Mouse (Mus musculus) frontal cortex, adult 2 months (tissue): Measurements from ENCODE around the gene Tctn1. TPM values are rescaled to one million over a fixed set of nuclear protein-coding genes. Genes with fewer than 3 reads are reported as not detected.

Source experiments
- DNase-seq, 2 experiments: peaks; one replicate each; pipeline ENCODE4 v3.0.0; 2022; ENCODE audit warnings: low spot score in 1 of 2; ENCODE audit errors: extremely low spot score in 1 of 2
- polyA plus RNA-seq: library from polyadenylated mRNA; depleted of rRNA; stranded (reverse); fragments of >200 nt; gene quantifications from 2 replicates; pipeline ENCODE4 v1.2.3, GENCODE M21; 2012

Tctn1 gene
- polyA plus RNA-seq, 1 experiment, result 46.5 TPM

DNA sequence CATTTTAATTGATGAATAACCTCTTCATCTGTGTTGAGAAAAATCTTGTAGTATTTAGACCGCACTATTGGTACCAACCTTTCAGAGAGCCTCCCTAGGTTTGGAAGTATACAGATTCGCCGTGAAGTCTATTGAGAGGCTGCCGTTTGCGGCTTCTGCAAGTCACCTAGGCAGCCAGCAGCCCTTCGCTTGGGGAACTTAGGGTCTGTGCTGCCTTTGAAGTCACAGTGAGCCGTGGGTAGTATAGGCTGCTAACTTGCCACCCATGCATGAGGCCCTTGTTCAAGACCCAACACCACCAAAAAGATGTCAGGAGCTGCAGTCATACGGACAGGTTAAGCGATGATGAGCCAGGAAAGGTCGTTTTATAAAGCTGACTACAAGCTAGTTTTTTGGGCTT is 21.9 kb upstream of the Tctn1 start:
- no peak for DNase-seq

- DNase-seq, result no peak
Observed at GRCm38 (mm10) chr5:122285767-122286150, 21.5 kb upstream of the Tctn1 start.

- peak in 1 of 2 experiments; percentile 47 for DNase-seq
Observed at GRCm38 (mm10) chr5:122285029-122285766, 20.9 kb upstream of the Tctn1 start.

DNA sequence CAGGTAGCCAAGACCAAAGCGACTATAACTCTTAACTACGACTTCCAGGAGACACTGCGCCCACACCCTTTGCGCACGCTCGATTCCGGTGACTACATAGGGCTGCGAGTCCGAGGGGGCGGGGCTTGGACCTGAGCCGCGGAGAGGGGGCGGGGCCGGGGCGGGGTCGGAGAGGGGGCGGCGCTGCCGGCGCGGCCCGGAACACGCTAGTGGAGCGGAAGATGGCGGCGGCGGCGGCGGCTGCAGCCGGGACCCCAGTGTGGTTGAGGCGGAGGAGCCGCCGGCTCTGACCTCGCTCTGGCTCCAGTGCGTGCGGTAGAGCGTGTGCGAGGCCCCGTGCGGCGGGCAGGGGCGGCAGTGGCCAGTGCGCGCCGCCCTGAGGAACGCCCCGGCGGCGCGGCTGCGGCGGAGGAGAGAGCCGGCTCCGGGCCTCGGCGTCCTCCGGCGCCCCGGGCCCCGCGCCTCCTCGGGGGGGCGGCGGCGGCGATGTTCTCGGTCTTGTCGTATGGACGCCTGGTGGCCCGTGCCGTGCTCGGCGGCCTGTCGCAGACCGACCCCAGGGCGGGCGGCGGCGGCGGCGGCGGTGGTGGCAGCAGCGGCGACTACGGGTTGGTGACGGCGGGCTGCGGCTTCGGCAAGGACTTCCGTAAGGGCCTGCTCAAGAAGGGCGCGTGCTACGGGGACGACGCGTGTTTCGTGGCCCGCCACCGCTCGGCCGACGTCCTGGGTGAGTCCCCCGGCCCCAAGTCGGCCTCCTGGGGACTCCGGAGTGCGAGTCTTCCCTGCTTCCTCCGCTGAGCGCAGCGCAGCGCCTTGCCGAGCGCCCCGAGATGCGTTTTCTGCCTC is 20.1 kb upstream of the Tctn1 start, which contains the start of gene Pptc7:
Gene Pptc7 (plus strand): TSS at position 183 of the 846 bp plus-strand sequence.
- peak; percentile 75 to 91 for DNase-seq

DNA sequence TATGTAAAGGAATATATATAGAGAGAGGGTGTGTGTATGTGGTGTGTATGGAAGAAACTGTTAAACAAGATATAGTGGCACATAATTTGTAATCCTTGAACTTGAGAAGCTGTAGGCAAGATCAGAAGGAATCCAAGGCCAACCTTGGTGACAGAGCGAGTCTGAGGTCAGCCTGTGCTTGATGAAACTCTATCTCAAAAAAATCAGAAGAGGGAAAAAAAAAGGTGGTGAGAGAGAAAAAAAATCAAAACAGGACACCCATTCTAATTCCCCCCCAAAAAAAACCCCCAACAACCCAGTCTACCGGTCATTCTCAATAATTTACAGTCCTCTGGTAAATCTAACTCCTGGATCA is 19.5 kb upstream of the Tctn1 start:
- DNase-seq, result no peak

- no peak for DNase-seq
Observed at GRCm38 (mm10) chr5:122280827-122281462, 16.7 kb upstream of the Tctn1 start.

DNA sequence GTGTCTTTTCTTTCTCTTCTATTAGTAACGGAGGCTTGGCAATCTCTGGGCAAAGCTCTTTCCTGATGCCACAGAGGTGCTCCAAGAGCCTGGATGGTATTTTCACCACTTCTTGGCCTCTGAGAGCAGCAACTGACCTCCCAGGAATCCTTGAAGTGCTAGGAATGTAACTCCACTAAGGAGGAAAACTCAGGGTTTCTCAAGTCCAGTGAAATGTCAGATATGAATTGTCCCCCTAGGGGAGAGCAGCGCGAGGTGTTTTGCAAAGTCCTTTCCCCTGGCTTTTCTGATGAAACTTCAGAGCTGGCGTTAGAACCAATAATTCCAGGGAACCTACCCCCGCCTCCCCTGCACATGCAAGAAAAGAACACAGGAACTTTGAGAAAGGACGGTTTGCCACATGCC is 16.2 kb upstream of the Tctn1 start:
- DNase-seq, result no peak

DNA sequence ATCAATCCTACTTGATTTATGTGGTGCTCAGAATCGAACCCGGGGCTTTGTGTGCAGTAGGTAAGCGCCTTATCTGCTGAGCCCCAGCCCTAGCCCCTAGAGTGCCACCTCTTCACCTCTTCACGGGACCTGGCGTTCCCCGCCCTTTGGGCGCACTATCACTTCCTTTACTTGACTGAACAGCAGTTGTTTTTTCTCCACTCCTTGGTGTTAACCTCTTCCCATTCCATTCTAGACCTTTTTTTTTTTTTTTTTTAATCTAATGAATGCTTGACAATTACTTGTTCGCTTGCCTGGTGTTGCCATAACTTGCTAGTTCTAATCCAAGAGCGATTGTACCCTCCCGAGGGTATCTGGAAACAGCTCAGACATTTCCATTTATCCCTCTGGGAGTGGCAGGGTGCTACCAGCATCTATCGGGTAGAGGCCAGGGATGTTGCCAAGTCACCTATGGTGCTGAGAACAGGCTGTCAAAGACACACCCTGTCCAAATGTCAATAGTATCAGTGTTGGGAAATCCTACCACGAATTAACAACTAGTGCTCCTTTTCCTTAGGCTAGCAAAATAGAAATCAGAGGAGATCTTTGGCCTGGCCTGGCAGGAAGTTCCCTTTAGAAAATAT is 15.7 kb upstream of the Tctn1 start:
- no peak for DNase-seq

GRCm38 (mm10) chr5:122278946-122279345 is 14.7 kb upstream of the Tctn1 start:
- DNase-seq, result no peak

DNA sequence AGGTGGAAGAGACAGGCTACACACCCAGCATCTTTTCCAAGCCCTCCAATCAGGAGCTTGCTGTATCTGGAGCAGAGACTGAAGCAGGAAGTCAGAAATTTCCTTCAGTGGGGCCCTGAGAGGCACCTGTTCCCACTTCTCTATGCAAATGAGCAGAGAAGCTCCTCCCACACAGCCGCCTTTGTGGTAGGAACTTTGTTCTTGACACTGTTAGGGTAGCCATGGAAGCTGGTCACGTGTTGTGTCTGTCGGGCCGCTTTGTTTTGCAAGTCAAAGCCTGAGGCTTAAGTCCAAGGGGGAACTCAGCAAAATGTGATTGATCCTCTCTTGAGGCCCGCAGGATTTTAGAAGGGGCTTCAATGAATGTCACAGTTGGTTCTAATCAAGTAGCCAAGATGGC is 10.5 kb upstream of the Tctn1 start:
- DNase-seq, result no peak

DNA sequence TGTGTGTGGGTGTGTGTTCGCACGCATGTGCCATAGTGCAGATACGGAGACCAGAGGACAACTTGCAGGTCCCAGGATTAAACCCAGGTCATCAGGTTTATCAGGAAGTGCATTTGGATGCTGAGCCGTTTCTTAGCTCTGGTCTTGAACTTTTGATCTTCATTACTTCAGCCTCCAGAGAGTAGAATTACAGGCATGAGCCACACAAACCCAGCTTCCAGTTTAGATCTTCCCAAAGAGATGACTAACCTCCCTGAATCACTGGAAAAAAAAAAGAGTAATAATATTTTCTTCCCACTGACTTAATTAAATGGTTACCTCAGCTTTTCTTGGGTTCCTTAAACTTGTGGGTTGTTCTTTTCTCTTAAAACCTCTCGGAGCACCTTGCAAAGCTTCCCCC is 8.6 kb upstream of the Tctn1 start:
- no peak for DNase-seq

DNA sequence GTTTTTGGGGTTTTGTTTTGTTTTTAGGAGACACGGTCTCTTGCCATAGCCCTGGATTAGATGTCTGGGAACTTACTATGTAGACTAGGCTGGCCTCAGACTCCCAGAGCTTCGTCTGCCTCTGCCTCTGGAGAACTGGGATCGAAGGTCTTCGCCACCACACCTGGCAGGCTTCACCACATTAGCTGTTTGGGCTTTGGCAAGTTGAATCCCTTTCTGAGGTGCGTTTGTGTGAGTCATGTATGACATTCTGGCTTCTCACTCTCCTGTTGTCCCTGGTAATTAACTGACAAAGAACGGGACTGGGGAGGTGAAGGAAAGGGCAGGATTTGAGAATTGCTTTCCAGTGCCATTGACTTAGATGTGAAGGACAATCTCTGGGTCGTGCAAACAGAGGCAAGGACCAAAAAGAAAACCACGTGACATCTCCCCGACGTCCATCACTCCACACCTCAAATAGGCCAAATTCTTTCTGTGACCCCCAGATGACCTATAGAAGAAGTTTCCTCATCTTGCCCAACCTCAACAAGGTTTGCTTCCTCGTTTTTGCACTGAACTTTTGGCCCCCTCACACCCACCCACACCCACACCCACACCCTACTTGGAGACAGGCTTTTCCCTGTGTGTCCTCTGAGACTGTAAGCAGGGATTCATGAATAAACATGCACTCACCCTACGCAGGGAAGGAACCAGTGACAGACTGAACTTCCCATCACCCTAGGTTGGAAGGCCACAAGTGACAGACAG is 4.8 kb upstream of the Tctn1 start:
- no peak for DNase-seq

DNA sequence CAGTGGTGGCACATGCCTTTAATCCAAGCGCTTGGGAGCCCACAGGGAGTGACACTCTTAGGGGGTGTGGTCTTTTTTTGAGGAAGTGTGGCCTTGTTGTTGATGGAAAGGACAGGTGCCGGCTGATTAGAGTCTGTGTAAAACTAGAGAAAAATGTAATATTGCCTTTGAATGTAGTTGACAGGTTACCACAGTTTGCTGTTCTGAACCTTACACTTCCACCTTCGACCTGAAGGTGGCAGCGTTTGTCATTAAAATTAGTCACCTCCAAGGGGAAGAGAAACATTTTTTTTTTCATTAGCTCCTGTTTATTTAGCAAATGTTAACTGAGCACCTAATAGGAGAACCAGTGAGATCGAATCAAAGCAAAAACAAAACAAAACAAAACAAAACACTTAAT is 3.6 kb upstream of the Tctn1 start:
- DNase-seq, result peak in 1 of 2 experiments; percentile 89

DNA sequence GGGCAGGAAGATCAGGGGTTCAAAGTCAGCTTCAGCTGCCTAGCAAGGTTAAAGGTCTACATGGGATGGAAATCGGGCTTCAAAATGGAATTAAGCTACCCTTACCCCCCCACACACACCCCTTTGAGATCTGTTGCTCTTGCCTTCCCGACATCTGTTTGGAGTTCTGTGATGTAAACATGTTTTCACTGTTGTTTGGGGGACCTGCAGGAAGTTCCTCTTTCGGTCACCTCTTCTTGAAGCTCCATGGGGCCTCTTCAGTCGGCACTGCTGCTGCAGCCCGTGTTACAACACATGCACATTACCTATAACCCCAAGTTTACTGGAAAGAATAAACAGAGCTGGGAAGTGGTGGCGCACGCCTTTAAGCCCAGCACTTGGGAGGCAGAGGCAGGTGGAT is 2.9 kb upstream of the Tctn1 start:
- DNase-seq, result no peak

GRCm38 (mm10) chr5:122265942-122266341 is 1.7 kb upstream of the Tctn1 start:
- DNase-seq, result no peak

DNA sequence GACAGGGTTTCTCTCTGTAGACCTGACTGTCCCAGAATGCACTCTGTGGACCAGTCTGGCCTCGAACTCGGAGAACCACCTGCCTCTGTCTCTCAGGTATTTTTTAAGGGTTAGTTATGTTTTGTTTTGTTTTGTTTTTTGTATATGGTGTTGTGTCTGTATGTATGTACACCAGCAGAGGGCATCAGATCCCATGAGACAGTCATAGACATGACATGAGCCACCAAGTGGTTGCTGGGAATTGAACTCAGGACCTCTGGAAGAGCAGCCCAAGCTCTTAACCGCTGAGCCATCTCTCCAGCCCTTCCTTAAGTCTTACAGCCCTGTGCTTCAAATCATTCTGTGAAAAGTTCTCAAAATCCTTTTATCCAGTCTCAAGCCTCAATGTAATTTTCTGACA is 927 bp upstream of the Tctn1 start:
- DNase-seq, result no peak

GRCm38 (mm10) chr5:122262104-122262503 is 2.2 kb downstream of the Tctn1 start:
- DNase-seq, result no peak

DNA sequence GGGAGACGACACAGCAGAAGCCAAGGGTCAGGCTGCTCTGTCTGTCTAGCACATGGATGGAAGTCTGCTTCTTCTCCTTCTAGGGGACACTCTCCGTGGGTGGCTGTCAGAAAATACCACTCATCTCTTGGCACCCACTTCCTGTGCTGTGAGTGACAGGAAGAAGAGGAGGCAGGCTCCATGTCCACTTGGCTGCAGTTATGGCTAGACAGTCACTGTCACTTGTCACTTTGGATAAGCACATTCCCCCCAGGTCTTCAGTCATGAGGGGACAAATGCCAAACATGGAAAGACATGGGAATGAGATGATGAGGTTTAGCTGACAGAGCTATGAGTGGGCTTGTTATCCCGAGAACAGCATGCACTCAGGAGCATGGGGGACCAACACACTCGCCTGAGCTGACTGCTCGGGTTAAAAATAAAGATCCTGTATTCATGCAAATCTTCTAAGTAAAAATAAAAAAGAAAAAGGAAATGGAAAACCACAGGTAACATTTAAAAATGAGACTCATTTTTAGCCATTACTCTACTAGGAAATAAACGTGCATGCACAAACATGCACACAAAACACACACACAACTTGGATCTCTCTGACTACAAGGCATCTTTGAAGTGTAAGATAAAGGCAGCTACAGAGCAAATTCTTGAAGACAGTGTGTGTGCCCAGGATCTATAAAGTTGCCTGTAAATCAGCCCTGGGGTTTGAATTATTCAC is 6.1 kb downstream of the Tctn1 start:
- DNase-seq, result no peak

GRCm38 (mm10) chr5:122251895-122252606 is 12.2 kb downstream of the Tctn1 start:
- peak in 1 of 2 experiments; percentile 40 for DNase-seq
